Mouse (Mus musculus) small intestine, adult 2 months (tissue): ENCODE data around the gene Wdr66. TPM values are rescaled to one million over a fixed set of nuclear protein-coding genes. Genes with fewer than 3 reads are reported as not detected.

Source experiments
- H3K27ac ChIP-seq: fragments of 200-500 bp; 2 replicates; pipeline ENCODE4 v1.5.1; 2012; ENCODE audit warnings: low read depth, low read length, control low read depth, inconsistent platforms; ENCODE audit not compliant: insufficient read depth
- H3K27me3 ChIP-seq: fragments of 200-500 bp; 2 replicates; pipeline ENCODE4 v1.6.1; 2012; ENCODE audit warnings: mild to moderate bottlenecking, moderate library complexity, low read length, inconsistent platforms; ENCODE audit not compliant: control insufficient read depth, insufficient read depth
- H3K36me3 ChIP-seq: fragments of 200-500 bp; 2 replicates; pipeline ENCODE4 v1.6.1; 2012; ENCODE audit warnings: mild to moderate bottlenecking, low read length, control low read depth, inconsistent platforms; ENCODE audit not compliant: control insufficient read depth, insufficient read depth
- H3K4me1 ChIP-seq: fragments of 200-500 bp; 2 replicates; pipeline ENCODE4 v1.6.1; 2012; ENCODE audit warnings: low read length, inconsistent platforms, mixed read lengths; ENCODE audit not compliant: control insufficient read depth, insufficient read depth, insufficient read length
- H3K4me3 ChIP-seq: fragments of 200-500 bp; 2 replicates; pipeline ENCODE4 v1.5.1; 2012; ENCODE audit warnings: low read depth, mild to moderate bottlenecking, control low read depth, inconsistent platforms, low read length, moderate library complexity
- CTCF ChIP-seq: fragments of 200-500 bp; IDR thresholded peaks from 2 replicates; pipeline ENCODE4 v1.5.1; 2012; ENCODE audit warnings: low read depth, mild to moderate bottlenecking, control low read depth, inconsistent platforms, low read length, moderate library complexity, mixed read lengths; ENCODE audit not compliant: insufficient replicate concordance, insufficient read length; ENCODE audit errors: extremely low read depth
- POLR2A ChIP-seq: fragments of 200-500 bp; IDR thresholded peaks from 2 replicates; pipeline ENCODE4 v1.6.1; 2012; ENCODE audit warnings: low read depth, mild to moderate bottlenecking, control low read depth, inconsistent platforms, low read length, moderate library complexity
- WGBS: fragments of 180-500 bp; shearing (Covaris S2); methylation state at CpG from one replicate; pipeline ENCODE4 v1.1.7; 2018; 5-methylcytosine and 5-hydroxymethylcytosine counted together
- polyA plus RNA-seq: library from polyadenylated mRNA; depleted of rRNA; stranded (reverse); fragments of >200 nt; gene quantifications from 2 replicates; pipeline ENCODE4 v1.2.3, GENCODE M21; 2012

Gene Wdr66
- polyA plus RNA-seq, 1 experiment, result 0.27 TPM

- no peak for TF ChIP-seq POLR2A
- no peak for TF ChIP-seq CTCF
- Histone ChIP-seq H3K4me3 (peak overlapping the region; percentile 99), H3K4me1 (peaks cover 6% of the 10 kb centered on the region), H3K27me3 (no peaks in the 10 kb centered on the region), H3K36me3 (no peaks in the 10 kb centered on the region), H3K27ac (peak overlapping the region; percentile 88)
- under 1% methylated on average over 84 of the region's 87 CpGs for WGBS
These were observed 93.3 kb downstream of the Wdr66 start for GRCm38 (mm10) chr5:123344963-123345852.

GRCm38 (mm10) chr5:123345853-123346654 is 94.2 kb downstream of the Wdr66 start:
- WGBS, result 5% methylated on average over 22 of the region's 22 CpGs
- Histone ChIP-seq H3K27me3 (no peaks in the 10 kb centered on the region), H3K4me3 (peak overlapping the region; percentile 99), H3K27ac (peak overlapping the region; percentile 42), H3K36me3 (no peaks in the 10 kb centered on the region), H3K4me1 (peaks cover 13% of the 10 kb centered on the region)
- 0 out of 2 replicates have a peak, but pooled peaks have one; percentile 2 for TF ChIP-seq CTCF
- TF ChIP-seq POLR2A, result no peak

GRCm38 (mm10) chr5:123346701-123347270 is 94.9 kb downstream of the Wdr66 start:
- 39% methylated on average over 7 of the region's 7 CpGs for WGBS
- TF ChIP-seq CTCF (no peak), POLR2A (no peak)
- no peaks in the 10 kb centered on the region for H3K27me3 ChIP-seq
- no peaks in the 10 kb centered on the region for H3K36me3 ChIP-seq
- peaks cover 13% of the 10 kb centered on the region for H3K4me1 ChIP-seq
- no peak overlapping the region for H3K27ac ChIP-seq
- peak overlapping the region; percentile 99; the same call in 1 of the 2 replicates for H3K4me3 ChIP-seq

GRCm38 (mm10) chr5:123347985-123348384 is 96.1 kb downstream of the Wdr66 start:
- Histone ChIP-seq H3K4me1 (peaks cover 13% of the 10 kb centered on the region), H3K27me3 (no peaks in the 10 kb centered on the region), H3K27ac (no peak overlapping the region), H3K36me3 (0 out of 2 replicates have a peak, but pooled peaks cover 1% of the 10 kb centered on the region), H3K4me3 (no peak overlapping the region)
- no peak for TF ChIP-seq POLR2A
- TF ChIP-seq CTCF, result no peak
- 58% methylated on average over 2 of the region's 2 CpGs for WGBS

GRCm38 (mm10) chr5:123350386-123350785 is 98.5 kb downstream of the Wdr66 start:
- Histone ChIP-seq H3K27me3 (no peaks in the 10 kb centered on the region), H3K27ac (no peak overlapping the region)

GRCm38 (mm10) chr5:123355918-123356317 is 104.0 kb downstream of the Wdr66 start:
- H3K27me3 ChIP-seq, result no peaks in the 10 kb centered on the region
- H3K4me3 ChIP-seq, result no peak overlapping the region
- WGBS, result 60% methylated on average over 11 of the region's 11 CpGs
- H3K36me3 ChIP-seq, result peaks cover 15% of the 10 kb centered on the region
- no peak overlapping the region for H3K27ac ChIP-seq
- H3K4me1 ChIP-seq, result no peaks in the 10 kb centered on the region
- TF ChIP-seq CTCF, result no peak
- TF ChIP-seq POLR2A, result no peak

More at GRCm38 (mm10) chr5:123350386-123350785, 98.5 kb downstream of the Wdr66 start:
- H3K4me3 ChIP-seq, result no peak overlapping the region
- peaks cover 1% of the 10 kb centered on the region; the same call in 1 of the 2 replicates for H3K36me3 ChIP-seq
- WGBS, result 43% methylated on average over 10 of the region's 10 CpGs
- H3K4me1 ChIP-seq, result peaks cover 13% of the 10 kb centered on the region
- TF ChIP-seq POLR2A, result no peak
- no peak for TF ChIP-seq CTCF
